Mouse (Mus musculus) forebrain, embryonic 14.5 days (tissue): ENCODE data around the gene Tomm34. TPM values are rescaled to one million over a fixed set of nuclear protein-coding genes. Genes with fewer than 3 reads are reported as not detected.
A peak's percentile ranks its signal among the peaks of the same experiment; 100 is the strongest.

ENCODE experiments used
- ATAC-seq: fragments of 200-750 bp; cut with Nextera tagmentation; 2 replicates; pipeline ENCODE4 v1.8.0; 2017; ENCODE audit warnings: mild to moderate bottlenecking, moderate library complexity
- DNase-seq: peaks from one replicate; pipeline ENCODE4 v3.0.0-alpha.2; 2015; ENCODE audit warnings: low spot score
- H3K27ac ChIP-seq: fragments of 300-500 bp; sonication (generic); 2 replicates; pipeline ENCODE4 v1.5.1; 2014; ENCODE audit warnings: low read depth, mild to moderate bottlenecking, control low read depth, low read length, moderate library complexity
- H3K27me3 ChIP-seq: fragments of 300-500 bp; sonication (generic); replicated peaks from 2 replicates; pipeline ENCODE4 v1.6.1; 2014; ENCODE audit warnings: low read length, control low read depth, mixed read lengths; ENCODE audit not compliant: control insufficient read depth, insufficient read depth
- H3K36me3 ChIP-seq: fragments of 300-500 bp; sonication (generic); 2 replicates; pipeline ENCODE4 v1.6.1; 2014; ENCODE audit warnings: low read length, control low read depth; ENCODE audit not compliant: control insufficient read depth, insufficient read depth
- H3K4me1 ChIP-seq: fragments of 300-500 bp; sonication (generic); 2 replicates; pipeline ENCODE4 v1.6.1; 2014; ENCODE audit warnings: antibody characterized with exemption, low read length, control low read depth; ENCODE audit not compliant: control insufficient read depth, insufficient read depth
- H3K4me2 ChIP-seq: fragments of 300-500 bp; sonication (generic); 2 replicates; pipeline ENCODE4 v1.6.1; 2014; ENCODE audit warnings: mild to moderate bottlenecking, control low read depth, low read length
- H3K4me3 ChIP-seq: fragments of 300-500 bp; sonication (generic); 2 replicates; pipeline ENCODE4 v1.5.1; 2014; ENCODE audit warnings: low read depth, low read length, control low read depth
- H3K9ac ChIP-seq: fragments of 300-500 bp; sonication (generic); 2 replicates; pipeline ENCODE4 v1.6.1; 2014; ENCODE audit warnings: mild to moderate bottlenecking, low read length, control low read depth, moderate library complexity
- H3K9me3 ChIP-seq: fragments of 300-500 bp; sonication (generic); replicated peaks from 2 replicates; pipeline ENCODE4 v1.6.1; 2016; ENCODE audit warnings: low read length, control low read depth, mixed read lengths; ENCODE audit not compliant: control insufficient read depth
- WGBS: fragments of 180-500 bp; shearing (Covaris S2); extraction: QIAGEN DNeasy Blood & Tissue Kit; methylation state at CpG from one replicate; pipeline ENCODE4 v1.1.7; 2014; 5-methylcytosine and 5-hydroxymethylcytosine counted together
- polyA plus RNA-seq: library from polyadenylated mRNA; unstranded; fragments of >200 nt; fragmentation: Nextera tagmentation; extraction: Ambion mirVana; gene quantifications from 2 replicates; pipeline ENCODE4 v1.2.1, GENCODE M21; 2014

Tomm34 gene
- polyA plus RNA-seq, 1 experiment from 2014 or later = 53.1 TPM

DNA sequence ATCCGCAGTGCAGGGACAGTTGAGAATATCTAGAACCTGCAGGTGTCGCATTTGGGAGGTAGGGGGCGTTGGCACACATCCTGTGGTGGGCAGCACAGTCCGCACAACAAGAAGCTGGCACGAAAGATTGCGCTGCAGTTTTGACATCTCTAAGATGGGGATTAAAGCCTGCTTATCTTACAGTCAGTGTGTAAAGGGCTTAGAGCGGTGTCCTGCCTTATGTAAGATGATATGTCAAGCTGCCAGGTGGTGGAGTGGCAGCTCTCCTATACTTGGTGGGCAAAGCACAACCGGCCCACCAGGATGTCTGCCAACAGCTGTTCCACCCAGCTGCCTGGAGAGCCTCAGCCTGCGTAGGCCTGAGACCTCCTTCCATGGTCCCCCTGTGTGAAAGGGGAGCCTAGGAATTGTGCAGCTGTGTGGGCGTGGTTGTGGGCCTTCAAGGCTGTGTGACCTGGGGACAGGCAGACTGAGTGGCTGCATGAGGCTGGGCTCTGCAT, 34.4 kb downstream of the Tomm34 start:
- Histone ChIP-seq H3K9me3 (no peaks in the 10 kb centered on the region), H3K4me2 (no peak overlapping the region), H3K27me3 (no peaks in the 10 kb centered on the region), H3K9ac (no peak overlapping the region), H3K27ac (no peak overlapping the region), H3K4me3 (no peak overlapping the region), H3K4me1 (no peaks in the 10 kb centered on the region), H3K36me3 (no peaks in the 10 kb centered on the region)
- no peak for DNase-seq
- 52% methylated on average over 10 of the region's 10 CpGs for WGBS
- ATAC-seq = no peak

DNA sequence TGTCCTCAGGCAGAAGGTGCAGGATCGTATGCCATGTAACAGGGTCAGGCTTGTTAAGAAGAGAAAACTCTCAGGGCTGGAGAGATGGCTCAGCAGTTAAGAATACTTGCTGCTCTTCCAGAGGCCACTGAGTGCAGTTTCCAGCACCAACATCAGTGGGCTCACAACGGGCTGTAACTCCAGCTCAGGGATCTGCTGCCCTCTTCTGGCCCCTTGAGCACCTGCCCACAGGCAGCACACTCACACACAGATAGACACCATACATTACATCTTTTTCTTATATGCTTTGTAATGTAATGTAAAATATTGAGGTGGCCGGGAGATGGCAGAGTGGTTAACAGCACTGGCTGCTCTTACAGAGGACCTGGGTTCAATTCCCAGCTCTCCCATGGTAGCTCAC, 38.0 kb downstream of the Tomm34 start:
- Histone ChIP-seq H3K9ac (no peak overlapping the region), H3K4me3 (no peak overlapping the region), H3K27me3 (no peaks in the 10 kb centered on the region), H3K4me1 (no peaks in the 10 kb centered on the region), H3K9me3 (no peaks in the 10 kb centered on the region), H3K36me3 (no peaks in the 10 kb centered on the region), H3K4me2 (no peak overlapping the region), H3K27ac (no peak overlapping the region)
- DNase-seq (no peak), ATAC-seq (no peak)
- WGBS = 96% methylated on average over 3 of the region's 3 CpGs

DNA sequence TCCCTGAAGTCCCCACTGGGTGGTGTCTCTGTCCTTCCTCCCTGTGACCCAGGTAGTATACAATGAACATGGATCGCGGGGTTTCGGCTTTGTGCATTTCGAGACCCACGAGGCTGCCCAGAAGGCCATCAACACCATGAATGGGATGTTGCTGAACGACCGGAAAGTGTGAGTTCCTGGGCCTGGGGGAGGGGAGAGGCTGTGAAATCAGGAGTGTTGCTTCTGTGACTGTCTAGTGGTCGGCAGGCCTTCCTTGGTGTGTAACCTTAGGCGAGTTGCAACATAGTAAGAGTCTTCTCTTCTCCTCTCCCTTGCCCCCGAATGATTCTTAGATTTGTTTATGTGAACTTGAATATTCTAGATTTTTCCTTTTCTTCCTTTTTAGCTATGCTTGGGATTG, 39.8 kb downstream of the Tomm34 start:
- Histone ChIP-seq H3K27me3 (no peaks in the 10 kb centered on the region), H3K4me1 (no peaks in the 10 kb centered on the region), H3K4me3 (no peak overlapping the region), H3K36me3 (no peaks in the 10 kb centered on the region), H3K9ac (no peak overlapping the region), H3K4me2 (no peak overlapping the region), H3K9me3 (no peaks in the 10 kb centered on the region), H3K27ac (no peak overlapping the region)
- no peak for DNase-seq
- ATAC-seq = no peak
- WGBS = 86% methylated on average over 10 of the region's 10 CpGs

DNA sequence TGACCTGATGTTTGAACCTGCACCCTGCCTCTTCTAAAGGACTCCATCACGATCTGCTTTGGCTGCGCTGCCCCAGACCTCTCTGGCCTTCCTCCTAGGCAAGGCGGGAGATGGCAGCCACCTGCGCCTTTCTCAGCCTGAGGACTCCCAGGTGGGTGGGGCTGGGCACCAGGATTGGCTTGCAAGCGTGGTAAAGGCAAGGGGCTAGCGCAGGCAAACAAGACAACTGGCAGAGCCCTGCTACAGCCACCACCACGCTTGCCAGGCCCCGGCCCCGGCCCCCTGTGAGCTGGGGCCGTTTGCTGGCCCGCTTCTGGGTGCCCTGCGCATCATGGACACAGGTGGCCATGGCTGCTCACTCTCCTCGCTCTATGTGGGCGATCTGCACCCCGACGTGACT, 45.8 kb downstream of the Tomm34 start, which contains the start of gene Pabpc1l:
Gene Pabpc1l (plus strand): TSS at position 301 of the 400 bp plus-strand sequence.
- no peak within 1 kb of the TSS for H3K4me3 ChIP-seq
- ATAC-seq = no peak
- 0 out of 2 replicates have a peak, but pooled peaks cover 3% of the 10 kb centered on the region for H3K36me3 ChIP-seq
- no peak within 1 kb of the TSS for H3K27ac ChIP-seq
- no peaks in the 10 kb centered on the region for H3K27me3 ChIP-seq
- no peak within 1 kb of the TSS for H3K4me2 ChIP-seq
- no peak for DNase-seq
- no peak within 1 kb of the TSS for H3K9ac ChIP-seq
- no peaks in the 10 kb centered on the region for H3K9me3 ChIP-seq
- no peaks in the 10 kb centered on the region for H3K4me1 ChIP-seq
- 90% methylated on average over 16 of the region's 16 CpGs for WGBS

DNA sequence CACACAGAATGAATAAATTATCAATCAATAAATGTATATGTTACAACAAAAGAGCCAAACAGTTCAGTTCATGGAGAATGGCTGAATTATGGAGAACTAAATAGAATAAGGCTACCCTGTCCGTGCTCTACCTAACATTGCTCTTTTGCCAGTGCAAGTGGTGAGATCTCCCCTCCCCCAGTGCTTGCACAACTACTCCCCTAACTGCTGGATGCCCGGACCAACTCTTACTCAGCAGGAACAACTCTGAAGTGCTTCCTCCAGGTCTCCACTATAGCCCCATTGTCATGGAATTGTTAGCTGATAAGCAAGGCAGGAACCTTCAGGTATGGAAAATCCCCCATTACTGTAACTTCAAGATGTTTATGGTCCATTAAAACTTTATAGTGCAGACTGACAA, 48.9 kb downstream of the Tomm34 start:
- Histone ChIP-seq H3K4me3 (no peak overlapping the region), H3K9ac (no peak overlapping the region), H3K4me2 (no peak overlapping the region), H3K36me3 (peaks cover 33% of the 10 kb centered on the region), H3K4me1 (no peaks in the 10 kb centered on the region), H3K27ac (no peak overlapping the region), H3K9me3 (no peaks in the 10 kb centered on the region), H3K27me3 (no peaks in the 10 kb centered on the region)
- no peak for ATAC-seq
- DNase-seq = no peak
- WGBS = 55% methylated on average over 2 of the region's 2 CpGs

DNA sequence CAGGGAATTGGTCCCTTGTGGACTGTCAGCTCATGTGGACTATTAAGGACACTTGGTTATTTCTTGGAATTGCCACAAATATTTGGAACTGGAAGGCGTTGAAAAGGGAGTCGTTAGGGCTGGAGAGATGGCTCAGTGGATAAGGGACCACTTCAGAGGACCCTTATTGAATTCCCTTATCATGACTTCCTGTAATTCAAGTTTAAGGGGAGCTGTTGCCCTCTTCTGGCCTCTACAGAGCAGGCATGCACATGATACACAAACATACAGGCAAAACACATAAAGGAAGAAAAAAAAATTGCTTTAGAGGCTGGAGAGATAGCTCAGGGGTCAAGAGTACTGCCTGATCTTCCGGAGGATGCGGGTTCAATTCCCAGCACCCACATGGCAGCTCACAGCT, 51.0 kb downstream of the Tomm34 start:
- DNase-seq (no peak), ATAC-seq (no peak)
- no peak overlapping the region for H3K4me3 ChIP-seq
- H3K4me1 ChIP-seq = no peaks in the 10 kb centered on the region
- no peak overlapping the region for H3K27ac ChIP-seq
- no peaks in the 10 kb centered on the region for H3K9me3 ChIP-seq
- H3K36me3 ChIP-seq = peaks cover 54% of the 10 kb centered on the region
- H3K27me3 ChIP-seq = no peaks in the 10 kb centered on the region
- no peak overlapping the region for H3K4me2 ChIP-seq
- WGBS = 97% methylated on average over 4 of the region's 4 CpGs
- no peak overlapping the region for H3K9ac ChIP-seq

DNA sequence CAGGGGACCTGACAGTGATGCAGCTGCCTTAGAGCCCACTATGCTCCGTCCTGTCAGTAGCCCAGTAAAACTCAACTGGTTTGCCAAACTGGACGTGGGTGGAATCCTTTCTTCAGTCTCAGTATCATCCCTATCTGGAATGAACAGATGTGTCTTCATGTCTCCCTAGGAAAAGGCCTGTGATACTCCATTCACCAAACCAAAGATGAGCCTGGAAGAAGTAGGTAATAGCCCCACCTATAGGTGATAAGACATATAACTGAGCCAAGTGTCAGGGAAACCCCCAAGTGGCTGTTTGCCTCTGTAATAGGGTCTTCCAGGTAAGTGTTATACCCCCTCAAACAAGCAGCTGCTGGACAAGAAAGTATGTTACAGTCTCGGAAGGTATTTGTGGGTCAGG, 52.1 kb downstream of the Tomm34 start:
- no peaks in the 10 kb centered on the region for H3K27me3 ChIP-seq
- H3K9me3 ChIP-seq = no peaks in the 10 kb centered on the region
- ATAC-seq (no peak), DNase-seq (peak; percentile 10)
- WGBS = 92% methylated on average over 3 of the region's 3 CpGs
- no peak overlapping the region for H3K9ac ChIP-seq
- H3K4me2 ChIP-seq = no peak overlapping the region
- H3K4me3 ChIP-seq = no peak overlapping the region
- no peak overlapping the region for H3K27ac ChIP-seq
- no peaks in the 10 kb centered on the region for H3K4me1 ChIP-seq
- peaks cover 65% of the 10 kb centered on the region for H3K36me3 ChIP-seq

DNA sequence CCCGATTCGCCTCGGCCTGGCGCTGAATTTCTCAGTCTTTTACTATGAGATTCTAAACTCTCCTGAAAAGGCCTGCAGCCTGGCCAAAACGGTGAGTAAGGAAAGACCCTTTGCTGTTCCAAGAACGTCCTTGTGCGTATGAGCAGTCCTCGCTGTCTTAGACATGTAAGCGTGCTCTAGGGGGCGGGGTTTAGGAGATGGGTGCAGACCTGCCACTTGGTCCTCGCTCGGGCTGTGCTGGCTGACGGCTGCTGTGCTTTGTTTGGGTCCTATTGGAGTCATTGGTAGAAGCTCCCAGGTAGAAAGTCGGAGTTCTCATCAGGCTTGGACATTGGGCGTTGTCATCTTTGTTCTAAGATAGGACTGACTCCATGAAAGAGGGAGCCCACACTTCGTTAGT, 55.7 kb downstream of the Tomm34 start:
- WGBS = 91% methylated on average over 16 of the region's 16 CpGs
- Histone ChIP-seq H3K4me3 (no peak overlapping the region), H3K4me2 (no peak overlapping the region), H3K9me3 (no peaks in the 10 kb centered on the region), H3K27ac (no peak overlapping the region), H3K27me3 (no peaks in the 10 kb centered on the region), H3K36me3 (peaks cover 88% of the 10 kb centered on the region), H3K4me1 (no peaks in the 10 kb centered on the region), H3K9ac (no peak overlapping the region)
- no peak for DNase-seq
- ATAC-seq = no peak

DNA sequence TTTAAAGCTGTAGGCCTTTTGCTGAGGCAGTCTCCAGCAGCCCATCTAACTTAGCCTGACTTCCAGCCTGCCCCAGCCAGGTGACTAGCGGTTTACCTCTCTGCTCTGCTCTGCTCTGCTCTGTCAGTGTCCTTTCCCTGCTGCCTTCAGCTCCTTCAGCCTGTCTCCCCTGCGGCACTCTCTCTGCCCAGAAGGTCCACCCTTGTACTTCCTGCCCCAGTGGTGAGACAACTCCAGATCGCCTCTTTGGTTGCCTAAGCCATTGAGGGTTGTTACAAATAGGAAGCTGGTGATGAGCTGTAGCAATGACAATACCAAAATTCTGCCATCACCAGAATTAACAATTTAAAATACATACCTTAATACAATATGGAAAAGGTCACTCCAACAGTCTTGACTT, 60.0 kb downstream of the Tomm34 start:
- H3K4me1 ChIP-seq = peaks cover 6% of the 10 kb centered on the region
- H3K9ac ChIP-seq = no peak overlapping the region
- H3K4me2 ChIP-seq = no peak overlapping the region
- H3K4me3 ChIP-seq = no peak overlapping the region
- no peak for ATAC-seq
- no peaks in the 10 kb centered on the region for H3K9me3 ChIP-seq
- no peak overlapping the region for H3K27ac ChIP-seq
- H3K27me3 ChIP-seq = no peaks in the 10 kb centered on the region
- 94% methylated on average over 3 of the region's 3 CpGs for WGBS
- peaks cover 46% of the 10 kb centered on the region for H3K36me3 ChIP-seq
- DNase-seq = no peak
